Mouse (Mus musculus) E14TG2a.4 (cell line): ENCODE data around the gene Psma7.

ENCODE experiments used
- H3K27me3 ChIP-seq: 2 replicates; pipeline ENCODE4 v1.6.1; 2014; ENCODE audit warnings: low read length, control low read depth; ENCODE audit not compliant: insufficient read depth
- H3K36me3 ChIP-seq: 2 replicates; pipeline ENCODE4 v1.6.1; 2014; ENCODE audit warnings: low read length, control low read depth; ENCODE audit not compliant: insufficient read depth
- H3K4me1 ChIP-seq: replicated peaks from 2 replicates; pipeline ENCODE4 v1.6.1; 2014; ENCODE audit warnings: low read depth, low read length, control low read depth
- H3K4me3 ChIP-seq: replicated peaks from 2 replicates; pipeline ENCODE4 v1.5.1; 2014; ENCODE audit warnings: mild to moderate bottlenecking, low read length
- H3K9me3 ChIP-seq: 2 replicates; pipeline ENCODE4 v1.6.1; 2014; ENCODE audit warnings: low read length, control low read depth
- CTCF ChIP-seq: conservative IDR thresholded peaks from 2 replicates; pipeline ENCODE4 v1.5.1; 2014; ENCODE audit warnings: low read length
- NANOG ChIP-seq: IDR thresholded peaks from 2 replicates; pipeline ENCODE4 v1.6.1; 2014; ENCODE audit warnings: borderline replicate concordance, low read length, mixed read lengths
- POU5F1 ChIP-seq: IDR thresholded peaks from 2 replicates; pipeline ENCODE4 v1.6.1; 2014; ENCODE audit warnings: low read length, borderline replicate concordance

The Psma7 gene

GRCm38 (mm10) chr2:180018573-180018972, 23.7 kb downstream of the Psma7 start:
- Histone ChIP-seq H3K4me3 (no peak overlapping the region), H3K9me3 (no peaks in the 10 kb centered on the region), H3K27me3 (peaks cover 67% of the 10 kb centered on the region), H3K36me3 (no peaks in the 10 kb centered on the region), H3K4me1 (peaks cover 48% of the 10 kb centered on the region)
- TF ChIP-seq POU5F1 (no peak), CTCF (no peak), NANOG (no peak)

GRCm38 (mm10) chr2:180017632-180018031, 24.6 kb downstream of the Psma7 start:
- no peak overlapping the region for H3K4me3 ChIP-seq
- H3K36me3 ChIP-seq: no peaks in the 10 kb centered on the region
- H3K27me3 ChIP-seq: peaks cover 57% of the 10 kb centered on the region
- no peaks in the 10 kb centered on the region for H3K9me3 ChIP-seq
- H3K4me1 ChIP-seq: peaks cover 41% of the 10 kb centered on the region
- TF ChIP-seq CTCF: no peak
- TF ChIP-seq NANOG: no peak
- TF ChIP-seq POU5F1: no peak

GRCm38 (mm10) chr2:180013686-180014085, 28.5 kb downstream of the Psma7 start:
- peaks cover 50% of the 10 kb centered on the region for H3K4me1 ChIP-seq
- peaks cover 4% of the 10 kb centered on the region; the same call in 1 of the 2 replicates for H3K9me3 ChIP-seq
- H3K36me3 ChIP-seq: no peaks in the 10 kb centered on the region
- H3K4me3 ChIP-seq: no peak overlapping the region
- peaks cover 18% of the 10 kb centered on the region for H3K27me3 ChIP-seq
- TF ChIP-seq NANOG (no peak), CTCF (no peak), POU5F1 (no peak)

- Histone ChIP-seq H3K36me3 (no peaks in the 10 kb centered on the region), H3K27me3 (peaks cover 10% of the 10 kb centered on the region), H3K4me3 (no peak overlapping the region), H3K9me3 (peaks cover 4% of the 10 kb centered on the region; the same call in 1 of the 2 replicates), H3K4me1 (peaks cover 45% of the 10 kb centered on the region)
- TF ChIP-seq CTCF: no peak
- no peak for TF ChIP-seq NANOG
- TF ChIP-seq POU5F1: no peak
Measured at GRCm38 (mm10) chr2:180011370-180011769, 30.9 kb downstream of the Psma7 start.

- no peak overlapping the region for H3K4me3 ChIP-seq
- no peak for TF ChIP-seq NANOG
- TF ChIP-seq POU5F1: no peak
- TF ChIP-seq CTCF: no peak
- peaks cover 50% of the 10 kb centered on the region for H3K4me1 ChIP-seq
- peaks cover 4% of the 10 kb centered on the region; the same call in 1 of the 2 replicates for H3K9me3 ChIP-seq
- H3K27me3 ChIP-seq: peaks cover 14% of the 10 kb centered on the region
- H3K36me3 ChIP-seq: no peaks in the 10 kb centered on the region
Measured at GRCm38 (mm10) chr2:180010686-180011085, 31.5 kb downstream of the Psma7 start.

- H3K9me3 ChIP-seq: peaks cover 4% of the 10 kb centered on the region; the same call in 1 of the 2 replicates
- H3K36me3 ChIP-seq: no peaks in the 10 kb centered on the region
- peaks cover 10% of the 10 kb centered on the region; the same call in 1 of the 2 replicates for H3K27me3 ChIP-seq
- H3K4me3 ChIP-seq: no peak overlapping the region
- peaks cover 29% of the 10 kb centered on the region for H3K4me1 ChIP-seq
- no peak for TF ChIP-seq NANOG
- TF ChIP-seq POU5F1: no peak
- no peak for TF ChIP-seq CTCF
Measured at GRCm38 (mm10) chr2:180006352-180007017, 35.7 kb downstream of the Psma7 start.

- peaks cover 4% of the 10 kb centered on the region; the same call in 1 of the 2 replicates for H3K9me3 ChIP-seq
- TF ChIP-seq CTCF: no peak
- no peak for TF ChIP-seq POU5F1
- no peak for TF ChIP-seq NANOG
Measured at GRCm38 (mm10) chr2:180005656-180006351, 36.4 kb downstream of the Psma7 start.

GRCm38 (mm10) chr2:180001635-180002034, 40.6 kb downstream of the Psma7 start:
- Histone ChIP-seq H3K4me1 (peaks cover 28% of the 10 kb centered on the region), H3K27me3 (0 out of 2 replicates have a peak, but pooled peaks cover 10% of the 10 kb centered on the region), H3K36me3 (no peaks in the 10 kb centered on the region), H3K4me3 (no peak overlapping the region), H3K9me3 (no peaks in the 10 kb centered on the region)
- TF ChIP-seq NANOG: no peak
- TF ChIP-seq POU5F1: no peak

More at GRCm38 (mm10) chr2:180005656-180006351, 36.4 kb downstream of the Psma7 start:
- Histone ChIP-seq H3K4me1 (peaks cover 28% of the 10 kb centered on the region), H3K4me3 (no peak overlapping the region), H3K36me3 (no peaks in the 10 kb centered on the region), H3K27me3 (peaks cover 10% of the 10 kb centered on the region; the same call in 1 of the 2 replicates)
